14 mouse cellular contexts compared by ENCODE assay signal in the genomic region with DNA sequence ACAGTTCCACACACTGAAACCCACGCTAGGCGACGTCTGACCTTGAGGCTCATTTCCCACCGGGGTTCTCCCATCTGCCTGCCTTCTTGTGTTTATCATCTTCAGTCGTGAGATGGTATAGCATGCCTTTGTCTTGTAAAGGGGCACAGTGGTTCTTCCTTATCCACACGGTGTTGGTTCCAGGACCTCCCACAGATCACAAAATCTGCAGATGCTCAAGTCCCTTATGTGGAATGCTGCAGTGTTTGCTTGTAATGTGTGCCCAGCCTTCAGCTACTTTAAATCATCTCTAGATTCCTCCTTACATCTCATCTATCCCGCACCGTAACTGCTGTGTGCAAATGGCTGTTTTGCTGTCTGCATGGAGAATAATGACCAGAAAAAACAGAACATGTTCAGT.
"Had no signal": no experiment of that assay in that cellular context is flagged by ENCODE, and none has a peak within 500 bp of the region (broad histone marks: within the 10 kb centered on the region; RNA-seq: fewer than 3 reads in every experiment).

No protein-coding gene starts in this region.

- DNase-seq: lung, adult 18-20 months; lung, embryonic 14.5 days; lung, postnatal 10 days; lung, postnatal 4 days; right cerebral cortex, postnatal 14 days; thymus, adult 2 months; thymus, postnatal 25 days; thymus, postnatal 4 days had no signal

- H3K4me3 ChIP-seq: midbrain, embryonic 10.5 days; midbrain, embryonic 12.5 days; midbrain, embryonic 15.5 days; neural tube, embryonic 12.5 days; stomach, embryonic 15.5 days had no signal

- H3K4me1 ChIP-seq: midbrain, embryonic 12.5 days; midbrain, embryonic 15.5 days; stomach, embryonic 15.5 days had no signal

- H3K36me3 ChIP-seq: midbrain, embryonic 10.5 days; midbrain, embryonic 12.5 days; midbrain, embryonic 15.5 days; neural tube, embryonic 12.5 days; stomach, embryonic 15.5 days had no signal

- H3K9ac ChIP-seq: lung, embryonic 14.5 days; midbrain, embryonic 12.5 days; midbrain, embryonic 15.5 days; neural tube, embryonic 12.5 days; stomach, embryonic 15.5 days had no signal

- H3K4me2 ChIP-seq: lung, embryonic 14.5 days; midbrain, embryonic 12.5 days; midbrain, embryonic 15.5 days; neural tube, embryonic 12.5 days; stomach, embryonic 15.5 days had no signal

- H3K9me3 ChIP-seq: midbrain, embryonic 10.5 days; midbrain, embryonic 12.5 days; midbrain, embryonic 15.5 days; neural tube, embryonic 12.5 days; stomach, embryonic 15.5 days had no signal

- H3K27me3 ChIP-seq: midbrain, embryonic 15.5 days; neural tube, embryonic 12.5 days; stomach, embryonic 15.5 days had no signal

- ATAC-seq: midbrain, embryonic 15.5 days had no signal

- H3K27ac ChIP-seq: midbrain, embryonic 10.5 days; midbrain, embryonic 12.5 days; midbrain, embryonic 15.5 days; neural tube, embryonic 12.5 days; stomach, embryonic 15.5 days; stomach, postnatal 0 days had no signal
